Mouse (Mus musculus): Measurements from ENCODE around the gene Ppp1r15a. TPM values are rescaled to one million over a fixed set of nuclear protein-coding genes. Genes with fewer than 3 reads are reported as not detected.
"Not testable (repeated sequence)": the region's sequence is repeated elsewhere in the genome, so short reads cannot be mapped to it uniquely, and the experiment has no call there.

Ppp1r15a gene
- total and polyA plus RNA-seq, 3 experiments, result 27.3 to 36.0 (median 29.6) TPM

GRCm38 (mm10) chr7:45482166-45482565, 43.9 kb downstream of the Ppp1r15a start:
- Histone ChIP-seq H3K36me3 (ENCODE audit: control insufficient read depth, insufficient read depth, low read length) (no peaks in the 10 kb centered on the region), H3K9ac (ENCODE audit: low read depth, low read length) (no peak overlapping the region), H3K4me3 (no peak overlapping the region), H3K27me3 (ENCODE audit: control insufficient read depth, insufficient read depth, low read length) (no peaks in the 10 kb centered on the region), H3K27ac (no peak overlapping the region), H3K4me1 (ENCODE audit: control insufficient read depth, insufficient read depth, low read length) (no peaks in the 10 kb centered on the region), H3K79me2 (replicated peaks; ENCODE audit: control insufficient read depth, insufficient read depth, low read length) (no peaks in the 10 kb centered on the region)
- TF ChIP-seq CTCF (IDR thresholded peaks at IDR 0.05) (no peak), EP300 (IDR thresholded peaks at IDR 0.05; ENCODE audit: insufficient read depth, low read depth, low read length) (no peak), POLR2A (IDR thresholded peaks at IDR 0.05; ENCODE audit: insufficient read depth, low read depth, low read length) (no peak)
- no peak for DNase-seq
- 58% methylated on average over 1 of the region's 1 CpGs for whole genome bisulfite sequencing
- intact Hi-C loops (cut with DNase I), result no loop called here

- peak; percentile 60 to 65 for DNase-seq
- 45% methylated on average over 15 of the region's 15 CpGs for WGBS
- no peak for TF ChIP-seq POLR2A (IDR thresholded peaks at IDR 0.05; ENCODE audit: insufficient read depth, low read depth, low read length)
- no peak for TF ChIP-seq CTCF (IDR thresholded peaks at IDR 0.05)
- TF ChIP-seq EP300 (IDR thresholded peaks at IDR 0.05; ENCODE audit: insufficient read depth, low read depth, low read length), result no peak
Measured at GRCm38 (mm10) chr7:45481374-45481927, 44.6 kb downstream of the Ppp1r15a start, which contains the start of gene Tulp2. Gene Tulp2, plus strand, starts transcription at chr7:45481877.

GRCm38 (mm10) chr7:45480310-45480709, 45.8 kb downstream of the Ppp1r15a start:
- H3K9ac ChIP-seq (ENCODE audit: low read depth, low read length); H3K4me1 ChIP-seq (ENCODE audit: control insufficient read depth, insufficient read depth, low read length); H3K27ac ChIP-seq; H3K79me2 ChIP-seq (replicated peaks; ENCODE audit: control insufficient read depth, insufficient read depth, low read length); H3K36me3 ChIP-seq (ENCODE audit: control insufficient read depth, insufficient read depth, low read length); DNase-seq; H3K4me3 ChIP-seq; intact Hi-C loops (cut with DNase I); H3K27me3 ChIP-seq (ENCODE audit: control insufficient read depth, insufficient read depth, low read length): not testable (repeated sequence)
- 80% methylated on average over 3 of the region's 4 CpGs for WGBS

More at GRCm38 (mm10) chr7:45481374-45481927, 44.6 kb downstream of the Ppp1r15a start, which contains the start of gene Tulp2:
- no peaks in the 10 kb centered on the region for H3K27me3 ChIP-seq (ENCODE audit: control insufficient read depth, insufficient read depth, low read length)
- no peak within 1 kb of the TSS for H3K27ac ChIP-seq
- H3K79me2 ChIP-seq (replicated peaks; ENCODE audit: control insufficient read depth, insufficient read depth, low read length), result no peaks in the 10 kb centered on the region
- intact Hi-C loops (cut with DNase I), result no loop called here
- no peaks in the 10 kb centered on the region for H3K36me3 ChIP-seq (ENCODE audit: control insufficient read depth, insufficient read depth, low read length)
- H3K4me3 ChIP-seq, result no peak within 1 kb of the TSS
- H3K9ac ChIP-seq (ENCODE audit: low read depth, low read length), result no peak within 1 kb of the TSS
- H3K4me1 ChIP-seq (ENCODE audit: control insufficient read depth, insufficient read depth, low read length), result no peaks in the 10 kb centered on the region

GRCm38 (mm10) chr7:45478774-45479173, 47.3 kb downstream of the Ppp1r15a start:
- no peaks in the 10 kb centered on the region for H3K36me3 ChIP-seq (ENCODE audit: control insufficient read depth, insufficient read depth, low read length)
- DNase-seq, result no peak
- no peaks in the 10 kb centered on the region for H3K4me1 ChIP-seq (ENCODE audit: control insufficient read depth, insufficient read depth, low read length)
- no peak overlapping the region for H3K9ac ChIP-seq (ENCODE audit: low read depth, low read length)
- TF ChIP-seq POLR2A (IDR thresholded peaks at IDR 0.05; ENCODE audit: insufficient read depth, low read depth, low read length) (no peak), EP300 (IDR thresholded peaks at IDR 0.05; ENCODE audit: insufficient read depth, low read depth, low read length) (no peak), CTCF (IDR thresholded peaks at IDR 0.05) (no peak)
- H3K79me2 ChIP-seq (replicated peaks; ENCODE audit: control insufficient read depth, insufficient read depth, low read length), result no peaks in the 10 kb centered on the region
- H3K27me3 ChIP-seq (ENCODE audit: control insufficient read depth, insufficient read depth, low read length), result no peaks in the 10 kb centered on the region
- intact Hi-C loops (cut with DNase I), result no loop called here
- H3K27ac ChIP-seq, result no peak overlapping the region
- no peak overlapping the region for H3K4me3 ChIP-seq
- 93% methylated on average over 7 of the region's 7 CpGs for WGBS

- 0% methylated on average over 3 of the region's 3 CpGs for WGBS
- H3K36me3 ChIP-seq (ENCODE audit: control insufficient read depth, insufficient read depth, low read length), result no peaks in the 10 kb centered on the region
- DNase-seq, result peak in 1 of 2 experiments; percentile 64
- no peaks in the 10 kb centered on the region for H3K79me2 ChIP-seq (replicated peaks; ENCODE audit: control insufficient read depth, insufficient read depth, low read length)
- no peak overlapping the region for H3K9ac ChIP-seq (ENCODE audit: low read depth, low read length)
- no peaks in the 10 kb centered on the region for H3K4me1 ChIP-seq (ENCODE audit: control insufficient read depth, insufficient read depth, low read length)
- H3K27me3 ChIP-seq (ENCODE audit: control insufficient read depth, insufficient read depth, low read length), result no peaks in the 10 kb centered on the region
- intact Hi-C loops (cut with DNase I), result loop anchor here (1.0 to 2.0 kb wide), 2 partner anchors 46 to 84 kb away; no protein-coding TSS in a partner anchor
- H3K4me3 ChIP-seq, result no peak overlapping the region
- peak overlapping the region; percentile 12; the same call in 1 of the 2 replicates for H3K27ac ChIP-seq
- peak; percentile 85 for TF ChIP-seq CTCF (IDR thresholded peaks at IDR 0.05)
- TF ChIP-seq EP300 (IDR thresholded peaks at IDR 0.05; ENCODE audit: insufficient read depth, low read depth, low read length), result 0 out of 2 replicates have a peak, but pooled peaks have one; percentile 61
- no peak for TF ChIP-seq POLR2A (IDR thresholded peaks at IDR 0.05; ENCODE audit: insufficient read depth, low read depth, low read length)
Measured at GRCm38 (mm10) chr7:45477003-45477402, 49.1 kb downstream of the Ppp1r15a start.

GRCm38 (mm10) chr7:45476453-45476852, 49.6 kb downstream of the Ppp1r15a start:
- Histone ChIP-seq H3K4me1 (ENCODE audit: control insufficient read depth, insufficient read depth, low read length) (no peaks in the 10 kb centered on the region), H3K4me3 (no peak overlapping the region), H3K9ac (ENCODE audit: low read depth, low read length) (no peak overlapping the region), H3K79me2 (replicated peaks; ENCODE audit: control insufficient read depth, insufficient read depth, low read length) (no peaks in the 10 kb centered on the region), H3K36me3 (ENCODE audit: control insufficient read depth, insufficient read depth, low read length) (no peaks in the 10 kb centered on the region), H3K27ac (peak overlapping the region; percentile 12; the same call in 1 of the 2 replicates), H3K27me3 (ENCODE audit: control insufficient read depth, insufficient read depth, low read length) (no peaks in the 10 kb centered on the region)
- TF ChIP-seq POLR2A (IDR thresholded peaks at IDR 0.05; ENCODE audit: insufficient read depth, low read depth, low read length) (no peak), CTCF (IDR thresholded peaks at IDR 0.05) (no peak), EP300 (IDR thresholded peaks at IDR 0.05; ENCODE audit: insufficient read depth, low read depth, low read length) (no peak)
- intact Hi-C loops (cut with DNase I), result loop anchor here (2.0 kb wide), 1 partner anchor 84 kb away; no protein-coding TSS in a partner anchor
- DNase-seq, result no peak
- 20% methylated on average over 1 of the region's 1 CpGs for WGBS
